Mouse (Mus musculus): Measurements from ENCODE around the gene Rtkn2. TPM values are rescaled to one million over a fixed set of nuclear protein-coding genes. Genes with fewer than 3 reads are reported as not detected.

Gene Rtkn2
- polyA plus RNA-seq, 1 experiment: not detected

DNA sequence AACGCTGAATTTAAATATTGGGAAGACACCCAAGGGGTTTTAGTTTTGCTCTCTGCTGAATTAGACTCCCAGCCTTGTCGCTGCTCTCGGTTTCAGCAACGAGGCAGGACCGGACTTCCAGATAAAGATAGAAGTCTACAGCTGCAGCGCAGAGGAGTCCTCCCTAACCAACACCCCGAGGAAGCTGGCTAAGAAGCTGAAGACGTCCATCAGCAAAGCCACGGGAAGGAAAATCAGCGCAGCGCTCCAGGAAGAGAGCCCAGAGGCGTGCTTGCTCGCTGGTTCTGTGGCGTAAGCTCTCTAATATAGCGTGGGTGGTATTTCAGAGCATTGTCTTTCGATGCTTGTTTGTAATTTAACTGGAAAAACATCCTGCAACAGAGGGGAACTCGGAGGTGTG lies 26.0 kb downstream of the Rtkn2 start:
- no peaks in the 10 kb centered on the region for H3K9me3 ChIP-seq (ENCODE audit: control insufficient read depth, low read length)
- no peak for TF ChIP-seq GATA1 (IDR thresholded peaks at IDR 0.05; ENCODE audit: low read length)
- TF ChIP-seq TAL1 (IDR thresholded peaks at IDR 0.05; ENCODE audit: low read length): no peak

DNA sequence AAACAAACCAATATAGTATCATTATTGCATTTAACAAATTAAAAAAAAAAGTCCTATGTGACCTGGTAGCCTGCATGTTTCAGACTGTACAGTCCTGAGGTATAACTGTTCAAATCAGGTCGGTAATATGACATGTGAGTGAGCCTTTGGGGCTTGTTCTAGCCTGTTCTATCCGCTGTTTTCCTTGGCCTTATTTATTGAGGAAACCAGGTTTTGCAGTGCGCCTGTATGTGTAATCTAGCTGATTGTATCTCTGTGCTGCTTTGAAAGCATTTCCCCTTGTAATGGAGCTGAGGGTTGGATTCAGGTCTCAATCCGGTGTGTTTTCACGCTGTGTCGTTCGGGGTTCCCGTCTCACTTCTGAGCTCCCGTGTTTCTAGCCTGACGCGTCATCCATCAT lies 27.1 kb downstream of the Rtkn2 start:
- H3K4me3 ChIP-seq (replicated peaks): no peak overlapping the region
- H3K4me1 ChIP-seq (ENCODE audit: control insufficient read depth): no peaks in the 10 kb centered on the region
- H3K9me3 ChIP-seq (ENCODE audit: control insufficient read depth, low read length): no peaks in the 10 kb centered on the region
- H3K27me3 ChIP-seq (ENCODE audit: control insufficient read depth): no peaks in the 10 kb centered on the region
- no peaks in the 10 kb centered on the region for H3K36me3 ChIP-seq (ENCODE audit: control insufficient read depth)
- TF ChIP-seq TAL1 (IDR thresholded peaks at IDR 0.05; ENCODE audit: low read length): no peak
- TF ChIP-seq GATA1 (IDR thresholded peaks at IDR 0.05; ENCODE audit: low read length): no peak

More for the DNA sequence above, 26.0 kb downstream of the Rtkn2 start:
- no peaks in the 10 kb centered on the region for H3K27me3 ChIP-seq (ENCODE audit: control insufficient read depth)
- no peak overlapping the region for H3K4me3 ChIP-seq (replicated peaks)
- no peaks in the 10 kb centered on the region for H3K4me1 ChIP-seq (ENCODE audit: control insufficient read depth)
- H3K36me3 ChIP-seq (ENCODE audit: control insufficient read depth): no peaks in the 10 kb centered on the region

DNA sequence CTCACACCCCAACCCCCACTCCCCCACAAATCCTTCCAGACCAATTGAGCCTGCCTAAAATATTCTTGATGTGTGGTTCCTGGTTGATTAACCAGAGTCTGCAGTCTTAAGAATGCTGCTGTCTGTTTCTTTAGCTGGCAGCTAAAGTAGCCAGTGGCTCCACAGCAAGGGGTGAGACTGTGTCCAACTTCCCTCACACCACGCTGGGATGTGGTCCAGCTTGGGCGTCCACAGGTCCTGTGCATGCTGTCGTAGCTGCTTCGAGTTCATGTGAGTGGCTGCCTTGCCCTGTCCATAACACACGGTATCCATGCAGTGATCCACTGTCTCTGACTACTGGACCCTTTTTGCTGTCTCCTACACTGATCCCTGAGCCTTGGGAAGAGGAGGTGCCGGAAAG lies 27.7 kb downstream of the Rtkn2 start:
- Histone ChIP-seq H3K9me3 (ENCODE audit: control insufficient read depth, low read length) (no peaks in the 10 kb centered on the region; the same call in 1 of the 2 replicates), H3K36me3 (ENCODE audit: control insufficient read depth) (no peaks in the 10 kb centered on the region), H3K27me3 (ENCODE audit: control insufficient read depth) (no peaks in the 10 kb centered on the region), H3K4me3 (replicated peaks) (no peak overlapping the region), H3K4me1 (ENCODE audit: control insufficient read depth) (no peaks in the 10 kb centered on the region)
- no peak for TF ChIP-seq TAL1 (IDR thresholded peaks at IDR 0.05; ENCODE audit: low read length)

DNA sequence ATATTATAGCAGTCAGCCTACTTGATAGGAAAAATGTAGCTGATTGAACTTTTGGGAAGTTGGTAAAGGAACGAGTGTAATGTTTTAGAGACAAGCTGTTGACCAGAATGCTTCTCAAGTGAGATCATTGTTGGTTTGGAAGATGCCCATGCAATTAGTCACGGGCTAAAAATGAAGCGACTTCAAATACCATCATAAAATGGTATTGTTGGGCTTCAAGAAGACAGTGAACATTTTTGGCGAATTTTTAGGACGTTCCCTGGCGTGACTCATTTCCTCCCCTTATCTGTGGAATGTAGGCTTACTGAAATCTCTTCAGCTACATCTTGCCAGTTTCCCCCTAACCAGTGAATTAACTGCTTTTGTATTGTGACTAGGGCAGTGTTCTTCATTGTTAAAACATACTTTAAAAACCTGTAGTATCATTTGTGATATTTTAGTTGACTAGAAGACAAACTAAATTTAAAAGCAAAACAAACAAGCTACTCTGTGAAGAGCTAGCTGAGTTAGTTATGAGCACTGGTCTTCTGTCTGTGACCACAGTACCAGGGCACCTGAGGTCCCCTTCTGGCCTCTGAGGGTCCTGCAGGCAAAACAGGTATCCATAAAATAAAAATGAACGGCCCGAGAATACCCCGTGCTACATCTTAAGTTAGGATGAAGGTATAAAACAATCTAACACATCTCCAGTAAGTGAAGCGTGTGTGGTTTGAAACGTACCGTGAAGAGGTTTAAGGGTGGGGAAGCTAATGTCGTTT lies 29.0 kb downstream of the Rtkn2 start:
- TF ChIP-seq GATA1 (IDR thresholded peaks at IDR 0.05; ENCODE audit: low read length) (no peak), TAL1 (IDR thresholded peaks at IDR 0.05; ENCODE audit: low read length) (no peak)
- H3K27me3 ChIP-seq (ENCODE audit: control insufficient read depth): no peaks in the 10 kb centered on the region
- no peaks in the 10 kb centered on the region for H3K36me3 ChIP-seq (ENCODE audit: control insufficient read depth)
- H3K4me1 ChIP-seq (ENCODE audit: control insufficient read depth): no peaks in the 10 kb centered on the region
- no peak overlapping the region for H3K4me3 ChIP-seq (replicated peaks)
- H3K9me3 ChIP-seq (ENCODE audit: control insufficient read depth, low read length): peaks cover 4% of the 10 kb centered on the region

DNA sequence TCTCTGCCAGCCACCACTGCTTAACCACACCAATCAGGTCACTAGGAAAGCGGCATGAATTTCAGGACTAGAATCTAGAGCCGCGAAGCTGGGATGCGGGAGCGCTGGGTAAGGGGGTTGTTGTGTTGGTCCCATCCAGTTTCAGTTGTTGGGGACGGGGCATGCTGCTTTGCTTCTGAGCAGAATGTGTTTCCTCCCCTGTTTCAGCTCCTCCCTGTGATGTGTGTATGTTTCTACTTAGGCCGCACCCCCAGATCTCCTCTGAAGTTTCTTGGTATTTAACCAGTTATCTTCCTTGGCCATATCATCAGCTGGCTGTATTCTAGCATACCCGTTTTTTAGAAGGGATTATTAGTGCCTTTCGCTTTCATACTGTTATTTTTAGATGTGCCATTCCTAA lies 29.9 kb downstream of the Rtkn2 start:
- no peaks in the 10 kb centered on the region for H3K36me3 ChIP-seq (ENCODE audit: control insufficient read depth)
- H3K4me1 ChIP-seq (ENCODE audit: control insufficient read depth): no peaks in the 10 kb centered on the region
- peaks cover 9% of the 10 kb centered on the region for H3K9me3 ChIP-seq (ENCODE audit: control insufficient read depth, low read length)
- TF ChIP-seq GATA1 (IDR thresholded peaks at IDR 0.05; ENCODE audit: low read length) (no peak), TAL1 (IDR thresholded peaks at IDR 0.05; ENCODE audit: low read length) (no peak)
- H3K4me3 ChIP-seq (replicated peaks): no peak overlapping the region
- no peaks in the 10 kb centered on the region for H3K27me3 ChIP-seq (ENCODE audit: control insufficient read depth)

DNA sequence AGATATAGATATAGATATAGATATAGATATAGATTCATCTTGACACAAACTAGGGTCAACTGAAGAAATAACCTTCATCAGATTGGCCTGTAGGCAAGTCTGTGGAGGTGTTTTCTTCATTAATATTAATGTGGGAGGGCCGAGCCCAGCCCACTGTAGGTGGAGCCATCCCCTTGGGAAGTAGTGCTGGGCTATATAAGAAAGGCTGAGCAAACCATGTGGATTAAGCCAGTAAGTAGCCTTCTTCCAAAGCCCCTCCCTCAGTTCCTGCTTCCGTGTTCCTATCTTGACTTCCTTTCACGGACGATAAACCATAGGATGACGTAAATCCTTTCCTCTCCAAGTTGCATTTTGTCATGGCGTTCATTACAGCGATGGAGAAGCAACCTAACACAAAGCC lies 30.5 kb downstream of the Rtkn2 start:
- Histone ChIP-seq H3K4me3 (replicated peaks) (no peak overlapping the region), H3K27me3 (ENCODE audit: control insufficient read depth) (no peaks in the 10 kb centered on the region), H3K36me3 (ENCODE audit: control insufficient read depth) (no peaks in the 10 kb centered on the region), H3K4me1 (ENCODE audit: control insufficient read depth) (no peaks in the 10 kb centered on the region), H3K9me3 (ENCODE audit: control insufficient read depth, low read length) (peaks cover 9% of the 10 kb centered on the region)
- no peak for TF ChIP-seq GATA1 (IDR thresholded peaks at IDR 0.05; ENCODE audit: low read length)
- TF ChIP-seq TAL1 (IDR thresholded peaks at IDR 0.05; ENCODE audit: low read length): no peak

DNA sequence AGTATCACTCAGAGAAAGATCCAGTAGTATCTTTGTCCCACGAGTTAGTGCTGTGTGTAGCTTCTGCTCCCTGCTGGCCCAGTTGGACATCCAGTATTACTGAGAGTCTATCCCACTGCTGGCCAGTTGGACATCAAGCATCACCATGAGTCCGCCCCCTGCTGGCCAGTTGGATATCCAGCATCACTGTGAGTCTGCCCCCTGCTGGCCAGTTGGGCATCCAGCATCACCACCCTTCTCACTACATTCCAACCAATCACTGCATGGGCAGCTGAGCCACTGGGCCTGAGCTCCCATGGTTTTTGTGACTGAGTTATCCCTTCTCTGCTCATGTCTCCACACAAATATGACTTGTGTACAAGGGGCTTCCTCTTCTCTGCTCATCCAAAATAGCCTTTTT lies 33.8 kb downstream of the Rtkn2 start:
- peaks cover 9% of the 10 kb centered on the region for H3K9me3 ChIP-seq (ENCODE audit: control insufficient read depth, low read length)
- TF ChIP-seq TAL1 (IDR thresholded peaks at IDR 0.05; ENCODE audit: low read length): no peak
- H3K27me3 ChIP-seq (ENCODE audit: control insufficient read depth): no peaks in the 10 kb centered on the region
- H3K4me1 ChIP-seq (ENCODE audit: control insufficient read depth): no peaks in the 10 kb centered on the region
- H3K36me3 ChIP-seq (ENCODE audit: control insufficient read depth): no peaks in the 10 kb centered on the region
- no peak overlapping the region for H3K4me3 ChIP-seq (replicated peaks)

DNA sequence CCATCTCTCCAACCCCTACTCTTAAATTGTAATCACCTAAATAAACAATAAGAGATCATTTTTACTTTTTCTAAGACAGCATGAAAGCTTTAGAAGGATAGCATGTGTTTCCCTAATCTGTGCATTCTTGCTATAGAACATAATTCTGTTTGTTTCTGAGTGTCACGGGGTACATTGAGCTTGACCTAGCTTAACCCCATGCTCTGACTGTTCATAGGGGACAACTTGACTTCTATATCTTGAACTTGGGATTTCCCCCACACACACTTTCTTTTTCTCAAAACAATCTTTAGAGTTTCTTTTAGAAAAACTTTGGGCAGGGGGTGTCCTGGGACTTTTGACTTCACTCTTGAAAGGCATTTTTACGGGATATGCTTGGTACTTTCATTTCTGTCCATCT lies 41.4 kb downstream of the Rtkn2 start:
- TF ChIP-seq TAL1 (IDR thresholded peaks at IDR 0.05; ENCODE audit: low read length) (no peak), GATA1 (IDR thresholded peaks at IDR 0.05; ENCODE audit: low read length) (no peak)
- H3K27me3 ChIP-seq (ENCODE audit: control insufficient read depth): no peaks in the 10 kb centered on the region
- no peaks in the 10 kb centered on the region for H3K4me1 ChIP-seq (ENCODE audit: control insufficient read depth)
- peaks cover 4% of the 10 kb centered on the region; the same call in 1 of the 2 replicates for H3K9me3 ChIP-seq (ENCODE audit: control insufficient read depth, low read length)
- H3K4me3 ChIP-seq (replicated peaks): no peak overlapping the region
- no peaks in the 10 kb centered on the region for H3K36me3 ChIP-seq (ENCODE audit: control insufficient read depth)

DNA sequence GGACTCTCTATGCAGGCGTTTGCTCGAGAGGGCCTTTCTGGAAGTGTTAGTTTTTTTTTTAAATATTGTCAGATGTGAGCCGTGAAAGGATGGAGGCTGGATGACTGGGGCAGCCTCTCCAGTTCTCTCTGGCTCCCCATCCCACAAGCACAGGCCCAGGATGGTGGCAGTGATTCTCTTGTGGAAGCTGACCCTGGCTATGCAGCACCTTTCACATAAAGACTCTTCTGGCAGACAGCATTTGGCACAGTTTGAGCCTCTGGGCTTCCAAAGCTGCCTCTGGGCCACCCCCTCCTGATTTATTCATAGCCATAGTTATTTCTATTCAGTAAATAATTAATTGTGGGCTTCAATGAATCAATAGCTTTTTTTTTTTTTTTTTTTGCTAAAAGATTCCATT lies 46.3 kb downstream of the Rtkn2 start:
- no peaks in the 10 kb centered on the region for H3K9me3 ChIP-seq (ENCODE audit: control insufficient read depth, low read length)
- H3K36me3 ChIP-seq (ENCODE audit: control insufficient read depth): no peaks in the 10 kb centered on the region
- H3K4me1 ChIP-seq (ENCODE audit: control insufficient read depth): no peaks in the 10 kb centered on the region
- H3K27me3 ChIP-seq (ENCODE audit: control insufficient read depth): no peaks in the 10 kb centered on the region
- TF ChIP-seq TAL1 (IDR thresholded peaks at IDR 0.05; ENCODE audit: low read length) (no peak), GATA1 (IDR thresholded peaks at IDR 0.05; ENCODE audit: low read length) (no peak)
- H3K4me3 ChIP-seq (replicated peaks): no peak overlapping the region

Data from erythroblast, embryonic 14.5 days (primary cell).